Mouse (Mus musculus) lung, embryonic 16.5 days (tissue): ENCODE results near the gene Cd47. TPM values are rescaled to one million over a fixed set of nuclear protein-coding genes. Genes with fewer than 3 reads are reported as not detected.

Experiments used
- ATAC-seq: fragments of 200-750 bp; cut with Nextera tagmentation; 2 replicates; pipeline ENCODE4 v1.8.0; 2017; ENCODE audit warnings: low read depth, mild to moderate bottlenecking, moderate library complexity
- H3K27ac ChIP-seq: fragments of 300-500 bp; sonication (generic); 2 replicates; pipeline ENCODE4 v1.5.1; 2014; ENCODE audit warnings: mild to moderate bottlenecking, control low read depth, low read length
- H3K27me3 ChIP-seq: fragments of 300-500 bp; sonication (generic); 2 replicates; pipeline ENCODE4 v1.6.1; 2014; ENCODE audit warnings: low read depth, low read length, mixed read lengths; ENCODE audit not compliant: control insufficient read depth, insufficient read depth
- H3K36me3 ChIP-seq: fragments of 300-500 bp; sonication (generic); 2 replicates; pipeline ENCODE4 v1.6.1; 2014; ENCODE audit warnings: low read length; ENCODE audit not compliant: control insufficient read depth, insufficient read depth
- H3K4me1 ChIP-seq: fragments of 300-500 bp; sonication (generic); replicated peaks from 2 replicates; pipeline ENCODE4 v1.6.1; 2014; ENCODE audit warnings: low read length, mixed read lengths; ENCODE audit not compliant: control insufficient read depth, insufficient read depth
- H3K4me2 ChIP-seq: fragments of 300-500 bp; sonication (generic); 2 replicates; pipeline ENCODE4 v1.6.1; 2014; ENCODE audit warnings: low read depth, low read length, control low read depth
- H3K4me3 ChIP-seq: fragments of 300-500 bp; sonication (generic); 2 replicates; pipeline ENCODE4 v1.5.1; 2014; ENCODE audit warnings: mild to moderate bottlenecking, low read length, control low read depth
- H3K9ac ChIP-seq: fragments of 300-500 bp; sonication (generic); 2 replicates; pipeline ENCODE4 v1.6.1; 2014; ENCODE audit warnings: low read length, control low read depth
- H3K9me3 ChIP-seq: fragments of 300-500 bp; sonication (generic); 2 replicates; pipeline ENCODE4 v1.6.1; 2016; ENCODE audit warnings: low read length; ENCODE audit not compliant: control insufficient read depth
- WGBS: fragments of 180-500 bp; shearing (Covaris S2); extraction: QIAGEN DNeasy Blood & Tissue Kit; methylation state at CpG from one replicate; pipeline ENCODE4 v1.1.7; 2014; 5-methylcytosine and 5-hydroxymethylcytosine counted together
- polyA plus RNA-seq: library from polyadenylated mRNA; unstranded; fragments of >200 nt; fragmentation: Nextera tagmentation; extraction: Ambion mirVana; gene quantifications from 2 replicates; pipeline ENCODE4 v1.2.1, GENCODE M21; 2015

Gene Cd47
- polyA plus RNA-seq, 1 experiment from 2014 or later, result 136 TPM

DNA sequence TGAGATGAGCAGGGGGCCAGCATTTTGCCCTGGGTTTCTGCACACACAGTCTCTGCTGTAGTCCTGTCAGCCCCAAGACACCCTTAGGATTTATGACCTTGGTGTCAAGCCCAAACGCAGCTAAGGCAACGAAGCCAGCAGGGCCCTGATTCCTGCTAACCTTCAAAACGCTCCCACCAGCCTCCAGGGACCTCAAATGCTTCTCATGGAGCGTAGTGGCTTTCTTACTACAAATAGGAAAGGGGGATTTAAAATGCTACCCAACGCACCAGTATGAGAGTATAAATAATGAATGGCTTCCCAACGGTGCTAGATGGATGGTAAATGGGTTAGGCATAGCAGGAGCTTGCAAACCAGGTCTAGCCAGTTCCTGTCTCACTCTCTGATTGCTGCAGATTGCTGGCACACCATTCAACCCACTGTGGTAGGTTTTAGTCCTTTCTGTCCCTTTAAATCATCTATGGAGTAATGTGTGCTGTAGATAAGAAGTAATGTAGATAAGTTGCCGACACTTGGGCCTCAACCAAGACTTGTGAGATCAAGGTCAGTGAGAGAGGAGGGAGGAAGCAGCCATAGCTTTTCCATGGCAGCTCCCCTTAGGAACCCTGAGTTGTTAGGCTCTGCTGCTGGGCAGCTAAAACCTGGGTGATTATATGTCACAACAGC is 164.1 kb downstream of the Cd47 start:
- Histone ChIP-seq H3K36me3 (no peaks in the 10 kb centered on the region), H3K4me1 (peaks cover 29% of the 10 kb centered on the region), H3K27me3 (no peaks in the 10 kb centered on the region), H3K9me3 (no peaks in the 10 kb centered on the region), H3K4me3 (no peak overlapping the region), H3K9ac (no peak overlapping the region), H3K27ac (peak overlapping the region; percentile 78), H3K4me2 (no peak overlapping the region)
- no peak for ATAC-seq
- WGBS, result 41% methylated on average over 7 of the region's 7 CpGs

Other genes starting within 250 kb of the Cd47 start
- gene Ift57, start 101.3 kb upstream of the Cd47 start, polyA plus RNA-seq, result 28.8 and 31.1 TPM in 2 replicates